Mouse (Mus musculus): ENCODE data around the gene Slc43a1. TPM values are rescaled to one million over a fixed set of nuclear protein-coding genes. Genes with fewer than 3 reads are reported as not detected.

Gene Slc43a1
- total RNA-seq, 4 experiments from 2014 or later: 8.0 to 28.2 (median 14.4) TPM

- DNase-seq (ENCODE audit: low spot score in 2 of 2): no peak
Measured at GRCm38 (mm10) chr2:84827283-84827920, 11.2 kb upstream of the Slc43a1 start.

- DNase-seq (ENCODE audit: low spot score in 2 of 2): peak; percentile 75 to 81
Measured at GRCm38 (mm10) chr2:84831666-84832391, 6.8 kb upstream of the Slc43a1 start.

GRCm38 (mm10) chr2:84837107-84837506 lies 1.5 kb upstream of the Slc43a1 start:
- DNase-seq (ENCODE audit: low spot score in 2 of 2): no peak

- no peak for DNase-seq (ENCODE audit: low spot score in 2 of 2)
Measured at GRCm38 (mm10) chr2:84837817-84838592, 645 bp upstream of the Slc43a1 start.

- peak; percentile 66 to 71 for DNase-seq (ENCODE audit: low spot score in 2 of 2)
Measured at GRCm38 (mm10) chr2:84838993-84839980, 637 bp downstream of the Slc43a1 start.

- DNase-seq (ENCODE audit: low spot score in 2 of 2): peak; percentile 51 to 71
Measured at GRCm38 (mm10) chr2:84840016-84840747, 1.5 kb downstream of the Slc43a1 start.

GRCm38 (mm10) chr2:84840748-84841563 lies 2.3 kb downstream of the Slc43a1 start:
- DNase-seq (ENCODE audit: low spot score in 2 of 2): no peak

- DNase-seq (ENCODE audit: low spot score in 2 of 2): no peak
Measured at GRCm38 (mm10) chr2:84841905-84842304, 3.3 kb downstream of the Slc43a1 start.

GRCm38 (mm10) chr2:84843654-84844053 lies 5.0 kb downstream of the Slc43a1 start:
- no peak for DNase-seq (ENCODE audit: low spot score in 2 of 2)

GRCm38 (mm10) chr2:84845226-84845625 lies 6.6 kb downstream of the Slc43a1 start:
- no peak for DNase-seq (ENCODE audit: low spot score in 2 of 2)

GRCm38 (mm10) chr2:84850407-84851129 lies 11.9 kb downstream of the Slc43a1 start:
- no peak for DNase-seq (ENCODE audit: low spot score in 2 of 2)

- peak; percentile 76 to 78 for DNase-seq (ENCODE audit: low spot score in 2 of 2)
Measured at GRCm38 (mm10) chr2:84851130-84852040, 12.7 kb downstream of the Slc43a1 start.

- DNase-seq (ENCODE audit: low spot score in 2 of 2): peak in 1 of 2 experiments; percentile 37
Measured at GRCm38 (mm10) chr2:84855732-84856131, 17.1 kb downstream of the Slc43a1 start.

- no peak for DNase-seq (ENCODE audit: low spot score in 2 of 2)
Measured at GRCm38 (mm10) chr2:84858551-84858950, 19.9 kb downstream of the Slc43a1 start.

- DNase-seq (ENCODE audit: low spot score in 2 of 2): no peak
Measured at GRCm38 (mm10) chr2:84859991-84860780, 21.5 kb downstream of the Slc43a1 start.

GRCm38 (mm10) chr2:84861430-84861829 lies 22.8 kb downstream of the Slc43a1 start:
- no peak for DNase-seq (ENCODE audit: low spot score in 2 of 2)

GRCm38 (mm10) chr2:84862231-84862630 lies 23.6 kb downstream of the Slc43a1 start:
- DNase-seq (ENCODE audit: low spot score in 2 of 2): no peak

All from gastrocnemius, adult 8-10 months (tissue).